Mouse (Mus musculus) hindbrain, postnatal 0 days (tissue): ENCODE results near the gene Mpzl1. TPM values are rescaled to one million over a fixed set of nuclear protein-coding genes. Genes with fewer than 3 reads are reported as not detected.

Experiments used
- ATAC-seq: fragments of 200-750 bp; cut with Nextera tagmentation; 2 replicates; pipeline ENCODE4 v1.8.0; 2017; ENCODE audit warnings: mild to moderate bottlenecking, moderate TSS enrichment, moderate library complexity
- DNase-seq: peaks from one replicate; pipeline ENCODE4 v3.0.0-alpha.2; 2015; ENCODE audit warnings: low spot score
- H3K27ac ChIP-seq: fragments of 300-500 bp; sonication (generic); 2 replicates; pipeline ENCODE4 v1.5.1; 2014; ENCODE audit warnings: mild to moderate bottlenecking
- H3K27me3 ChIP-seq: fragments of 300-500 bp; sonication (generic); 2 replicates; pipeline ENCODE4 v1.6.1; 2014; ENCODE audit warnings: low read length, mixed read lengths; ENCODE audit not compliant: insufficient read depth
- H3K36me3 ChIP-seq: fragments of 300-500 bp; sonication (generic); 2 replicates; pipeline ENCODE4 v1.6.1; 2014; ENCODE audit warnings: low read length, mixed read lengths; ENCODE audit not compliant: insufficient read depth
- H3K4me1 ChIP-seq: fragments of 300-500 bp; sonication (generic); 2 replicates; pipeline ENCODE4 v1.6.1; 2014; ENCODE audit warnings: antibody characterized with exemption, low read length, mixed read lengths; ENCODE audit not compliant: insufficient read depth
- H3K4me2 ChIP-seq: fragments of 300-500 bp; sonication (generic); 2 replicates; pipeline ENCODE4 v1.6.1; 2014; ENCODE audit warnings: low read depth, mild to moderate bottlenecking, low read length, moderate library complexity, mixed read lengths
- H3K4me3 ChIP-seq: fragments of 300-500 bp; sonication (generic); 2 replicates; pipeline ENCODE4 v1.5.1; 2014; ENCODE audit warnings: low read length
- H3K9ac ChIP-seq: fragments of 300-500 bp; sonication (generic); replicated peaks from 2 replicates; pipeline ENCODE4 v1.6.1; 2014; ENCODE audit warnings: mild to moderate bottlenecking, low read length, moderate library complexity, mixed read lengths
- H3K9me3 ChIP-seq: fragments of 300-500 bp; sonication (generic); 2 replicates; pipeline ENCODE4 v1.6.1; 2016; ENCODE audit warnings: low read length, mixed read lengths
- CTCF ChIP-seq: IDR thresholded peaks from 2 replicates; pipeline ENCODE4 v1.5.1; 2016; ENCODE audit warnings: antibody characterized with exemption, control low read depth, low read depth
- WGBS: fragments of 180-500 bp; shearing (Covaris S2); extraction: QIAGEN DNeasy Blood & Tissue Kit; methylation state at CpG from one replicate; pipeline ENCODE4 v1.1.7; 2014; 5-methylcytosine and 5-hydroxymethylcytosine counted together
- polyA plus RNA-seq: library from polyadenylated mRNA; unstranded; fragments of >200 nt; fragmentation: Nextera tagmentation; extraction: Ambion mirVana; gene quantifications from 2 replicates; pipeline ENCODE4 v1.2.1, GENCODE M21; 2015
- total RNA-seq: library from RNA; depleted of rRNA; stranded (reverse); fragments of >200 nt; gene quantifications from 2 replicates; pipeline ENCODE4 v1.2.3, GENCODE M21; 2014

Gene Mpzl1
- total and polyA plus RNA-seq, 2 experiments from 2014 or later = 30.2 to 145 TPM

DNA sequence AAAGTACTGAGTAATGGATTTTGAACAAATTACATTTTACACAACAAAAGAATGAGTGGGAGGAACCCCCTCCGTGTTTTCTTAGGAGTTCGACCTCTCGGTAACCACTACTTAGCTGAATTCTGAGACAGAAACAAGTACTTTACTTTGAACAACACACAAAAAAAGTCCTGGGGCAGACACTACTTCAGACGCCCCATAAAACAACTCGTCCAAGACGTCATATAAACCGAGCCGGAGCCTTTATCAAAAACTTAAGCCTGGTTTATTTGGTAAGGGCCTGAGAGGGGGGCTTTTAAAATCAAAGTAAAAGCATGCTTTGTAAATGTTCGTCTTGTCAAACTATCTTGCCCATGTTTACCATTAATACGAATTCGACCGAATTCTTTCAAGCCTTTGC lies 993 bp downstream of the Mpzl1 start:
- peaks cover 12% of the 10 kb centered on the region; the same call in 1 of the 2 replicates for H3K4me1 ChIP-seq
- no peaks in the 10 kb centered on the region for H3K36me3 ChIP-seq
- peak overlapping the region; percentile 80 for H3K9ac ChIP-seq
- no peak for TF ChIP-seq CTCF
- no peaks in the 10 kb centered on the region for H3K9me3 ChIP-seq
- ATAC-seq (no peak), DNase-seq (no peak)
- 0 out of 2 replicates have a peak overlapping the region, but pooled peaks have one; percentile 96 for H3K27ac ChIP-seq
- peak overlapping the region; percentile 90 for H3K4me3 ChIP-seq
- no peaks in the 10 kb centered on the region for H3K27me3 ChIP-seq
- WGBS = 2% methylated on average over 12 of the region's 12 CpGs
- H3K4me2 ChIP-seq = peak overlapping the region; percentile 79

DNA sequence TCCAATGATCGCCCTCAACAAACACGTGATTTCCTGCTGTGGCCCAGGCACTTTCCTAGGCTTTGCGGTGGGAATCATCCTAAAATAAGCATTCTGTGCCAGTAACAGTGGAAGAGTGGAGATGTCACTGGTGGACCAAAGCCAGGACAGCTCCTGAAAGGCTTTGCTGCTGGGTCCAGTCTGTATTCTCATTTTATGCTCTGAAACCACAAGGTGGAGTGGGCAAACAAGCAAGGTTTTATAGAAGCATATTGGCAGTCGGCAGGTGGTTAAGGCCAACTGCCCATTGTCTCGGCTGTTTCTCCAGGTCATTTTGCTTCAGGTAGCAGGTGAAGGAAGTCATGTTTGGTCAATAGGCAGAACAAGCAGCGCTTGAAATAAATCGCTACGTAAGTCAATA lies 3.2 kb downstream of the Mpzl1 start:
- no peaks in the 10 kb centered on the region for H3K9me3 ChIP-seq
- peak; percentile 22; the same call in 1 of the 2 replicates for TF ChIP-seq CTCF
- no peak overlapping the region for H3K4me3 ChIP-seq
- no peak overlapping the region for H3K9ac ChIP-seq
- peaks cover 12% of the 10 kb centered on the region; the same call in 1 of the 2 replicates for H3K4me1 ChIP-seq
- no peak overlapping the region for H3K27ac ChIP-seq
- WGBS = 78% methylated on average over 8 of the region's 8 CpGs
- no peaks in the 10 kb centered on the region for H3K27me3 ChIP-seq
- H3K4me2 ChIP-seq = peak overlapping the region; percentile 21; the same call in 1 of the 2 replicates
- ATAC-seq (no peak), DNase-seq (peak; percentile 38)
- H3K36me3 ChIP-seq = no peaks in the 10 kb centered on the region

GRCm38 (mm10) chr1:165629975-165630374 lies 4.4 kb downstream of the Mpzl1 start:
- 35% methylated on average over 8 of the region's 8 CpGs for WGBS
- Histone ChIP-seq H3K27me3 (no peaks in the 10 kb centered on the region), H3K27ac (peak overlapping the region; percentile 34; the same call in 1 of the 2 replicates), H3K4me3 (no peak overlapping the region), H3K4me2 (no peak overlapping the region), H3K9ac (no peak overlapping the region), H3K36me3 (no peaks in the 10 kb centered on the region), H3K9me3 (no peaks in the 10 kb centered on the region), H3K4me1 (peaks cover 12% of the 10 kb centered on the region; the same call in 1 of the 2 replicates)
- no peak for DNase-seq
- no peak for TF ChIP-seq CTCF
- ATAC-seq = no peak

GRCm38 (mm10) chr1:165628603-165629002 lies 5.7 kb downstream of the Mpzl1 start:
- H3K9me3 ChIP-seq = no peaks in the 10 kb centered on the region
- no peak for TF ChIP-seq CTCF
- H3K9ac ChIP-seq = no peak overlapping the region
- H3K27ac ChIP-seq = no peak overlapping the region
- 88% methylated on average over 1 of the region's 1 CpGs for WGBS
- H3K4me2 ChIP-seq = no peak overlapping the region
- H3K36me3 ChIP-seq = no peaks in the 10 kb centered on the region
- no peak for ATAC-seq
- peaks cover 12% of the 10 kb centered on the region; the same call in 1 of the 2 replicates for H3K4me1 ChIP-seq
- DNase-seq = no peak
- no peak overlapping the region for H3K4me3 ChIP-seq
- H3K27me3 ChIP-seq = no peaks in the 10 kb centered on the region

- WGBS = 79% methylated on average over 5 of the region's 5 CpGs
- no peak overlapping the region for H3K4me2 ChIP-seq
- no peak overlapping the region for H3K9ac ChIP-seq
- no peaks in the 10 kb centered on the region for H3K27me3 ChIP-seq
- H3K36me3 ChIP-seq = no peaks in the 10 kb centered on the region; the same call in 1 of the 2 replicates
- H3K4me3 ChIP-seq = no peak overlapping the region
- H3K9me3 ChIP-seq = no peaks in the 10 kb centered on the region
- peaks cover 7% of the 10 kb centered on the region; the same call in 1 of the 2 replicates for H3K4me1 ChIP-seq
- H3K27ac ChIP-seq = no peak overlapping the region
- no peak for DNase-seq
- TF ChIP-seq CTCF = no peak
- ATAC-seq = no peak
These were observed 8.4 kb downstream of the Mpzl1 start for GRCm38 (mm10) chr1:165625896-165626295.

DNA sequence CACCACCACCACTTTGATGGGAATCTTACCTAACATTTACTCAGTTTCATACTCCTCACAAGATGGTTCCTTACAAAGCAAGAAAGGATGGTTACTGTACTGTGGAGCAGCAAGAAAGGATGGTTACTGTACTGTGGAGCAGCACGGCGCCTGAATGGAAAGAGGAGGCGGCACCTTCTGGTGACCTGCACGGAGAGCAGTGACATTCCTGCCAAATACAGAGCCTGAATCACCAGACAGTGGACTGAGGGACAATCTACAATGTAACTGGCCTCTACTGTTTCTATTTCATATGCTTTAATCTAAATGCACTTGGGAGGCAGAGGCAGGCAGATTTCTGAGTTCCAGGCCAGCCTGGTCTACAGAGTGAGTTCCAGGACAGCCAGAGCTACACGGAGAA lies 9.3 kb downstream of the Mpzl1 start:
- no peak for TF ChIP-seq CTCF
- H3K9ac ChIP-seq = no peak overlapping the region
- no peak for DNase-seq
- no peak overlapping the region for H3K4me3 ChIP-seq
- no peaks in the 10 kb centered on the region; the same call in 1 of the 2 replicates for H3K36me3 ChIP-seq
- peaks cover 2% of the 10 kb centered on the region; the same call in 1 of the 2 replicates for H3K4me1 ChIP-seq
- no peak overlapping the region for H3K27ac ChIP-seq
- WGBS = 88% methylated on average over 5 of the region's 5 CpGs
- no peak overlapping the region for H3K4me2 ChIP-seq
- H3K27me3 ChIP-seq = no peaks in the 10 kb centered on the region
- ATAC-seq = no peak
- no peaks in the 10 kb centered on the region for H3K9me3 ChIP-seq

GRCm38 (mm10) chr1:165618201-165618624 lies 16.1 kb downstream of the Mpzl1 start:
- 53% methylated on average over 9 of the region's 9 CpGs for WGBS

More at GRCm38 (mm10) chr1:165618201-165618624, 16.1 kb downstream of the Mpzl1 start:
- DNase-seq = no peak
- H3K4me1 ChIP-seq = peaks cover 4% of the 10 kb centered on the region; the same call in 1 of the 2 replicates
- no peak overlapping the region for H3K4me3 ChIP-seq
- H3K27ac ChIP-seq = peak overlapping the region; percentile 21; the same call in 1 of the 2 replicates
- no peak for TF ChIP-seq CTCF
- H3K9ac ChIP-seq = no peak overlapping the region
- H3K4me2 ChIP-seq = no peak overlapping the region
- ATAC-seq = no peak
- H3K36me3 ChIP-seq = peaks cover 6% of the 10 kb centered on the region; the same call in 1 of the 2 replicates
- H3K9me3 ChIP-seq = no peaks in the 10 kb centered on the region
- no peaks in the 10 kb centered on the region for H3K27me3 ChIP-seq
